Mouse (Mus musculus): ENCODE data around the gene 9930021J03Rik.

GRCm38 (mm10) chr19:29740661-29741060 lies 65.1 kb downstream of the 9930021J03Rik start:
- TF ChIP-seq GATA1 (IDR thresholded peaks at IDR 0.05; ENCODE audit: borderline replicate concordance, low read length) (no peak), FLI1 (IDR thresholded peaks at IDR 0.05; ENCODE audit: low read length) (no peak)
